Mouse (Mus musculus): ENCODE measurements around the gene Prmt1.

- TF ChIP-seq POLR2A (IDR thresholded peaks at IDR 0.05; ENCODE audit: extremely low read depth, insufficient read depth, low read length): no peak
- TF ChIP-seq CTCF (IDR thresholded peaks at IDR 0.05; ENCODE audit: extremely low read depth, insufficient read depth, low read length): no peak
Measured at GRCm38 (mm10) chr7:44984833-44985164, 1.6 kb downstream of the Prmt1 start.
